Mouse (Mus musculus) MEL (cell line): ENCODE results near the gene Gm49322. TPM values are rescaled to one million over a fixed set of nuclear protein-coding genes. Genes with fewer than 3 reads are reported as not detected.

ENCODE experiments used
- DNase-seq: peaks from one replicate; pipeline ENCODE4 v3.0.0; 2011; ENCODE audit warnings: low read depth, low spot score
- H3K27ac ChIP-seq: 2 replicates; pipeline ENCODE4 v1.5.1; 2012; ENCODE audit warnings: low read depth, mild to moderate bottlenecking, control low read depth, low read length, moderate library complexity; ENCODE audit not compliant: control insufficient read depth
- H3K27me3 ChIP-seq, 2 experiments: fragments of 150-350 bp in 1 of 2; sonication (generic) in 1 of 2; 2 replicates each; pipeline ENCODE4 v1.6.1; 2012; ENCODE audit warnings: low read length in 2 of 2, mild to moderate bottlenecking in 2 of 2, improper control_type of control experiment in 1 of 2, moderate library complexity in 1 of 2; ENCODE audit not compliant: insufficient read depth in 2 of 2, control insufficient read depth in 1 of 2
- H3K36me3 ChIP-seq, 2 experiments: 2 replicates each; pipeline ENCODE4 v1.6.1; 2012 to 2014; ENCODE audit warnings: low read length in 2 of 2, improper control_type of control experiment in 1 of 2, inconsistent platforms in 1 of 2, mild to moderate bottlenecking in 1 of 2; ENCODE audit not compliant: insufficient read depth in 2 of 2, control insufficient read depth in 1 of 2
- H3K4me1 ChIP-seq, 2 experiments: fragments of 150-350 bp in 1 of 2; sonication (generic) in 1 of 2; 2 replicates each; pipeline ENCODE4 v1.6.1; 2012; ENCODE audit warnings: low read length in 2 of 2, improper control_type of control experiment in 1 of 2, mild to moderate bottlenecking in 1 of 2; ENCODE audit not compliant: insufficient read depth in 2 of 2, control insufficient read depth in 1 of 2
- H3K4me3 ChIP-seq, 2 experiments: fragments of 150-350 bp in 1 of 2; sonication (generic) in 1 of 2; 2 replicates each; pipeline ENCODE4 v1.5.1; 2012; ENCODE audit warnings: low read depth in 2 of 2, low read length in 2 of 2, mild to moderate bottlenecking in 2 of 2, moderate library complexity in 2 of 2, control low read depth in 1 of 2, improper control_type of control experiment in 1 of 2; ENCODE audit not compliant: control insufficient read depth in 1 of 2, insufficient read depth in 1 of 2
- H3K79me2 ChIP-seq: 2 replicates; pipeline ENCODE4 v1.6.1; 2012; ENCODE audit warnings: mild to moderate bottlenecking, low read length, moderate library complexity; ENCODE audit not compliant: control insufficient read depth, poor library complexity, insufficient read depth
- H3K9ac ChIP-seq: 2 replicates; pipeline ENCODE4 v1.6.1; 2012; ENCODE audit warnings: low read depth, mild to moderate bottlenecking, control low read depth, low read length, moderate library complexity; ENCODE audit not compliant: control insufficient read depth, poor library complexity, severe bottlenecking
- H3K9me3 ChIP-seq: fragments of 150-350 bp; sonication (generic); replicated peaks from 2 replicates; pipeline ENCODE4 v1.6.1; 2012; ENCODE audit warnings: mild to moderate bottlenecking, low read length, improper control_type of control experiment, moderate library complexity; ENCODE audit not compliant: insufficient read depth
- BHLHE40 ChIP-seq: IDR thresholded peaks from 2 replicates; pipeline ENCODE4 v1.6.1; 2012; ENCODE audit warnings: low read depth, mild to moderate bottlenecking, inconsistent platforms, low read length, improper control_type of control experiment, borderline replicate concordance
- CHD1 ChIP-seq: IDR thresholded peaks from 2 replicates; pipeline ENCODE4 v1.6.1; 2012; ENCODE audit warnings: low read depth, mild to moderate bottlenecking, inconsistent platforms, low read length, improper control_type of control experiment
- CTCF ChIP-seq, 3 experiments: IDR thresholded peaks in 2 of 3; conservative IDR thresholded peaks in 1 of 3; 2 replicates each; pipeline ENCODE4 v1.5.1; 2011 to 2012; ENCODE audit warnings: low read length in 3 of 3, low read depth in 2 of 3, mild to moderate bottlenecking in 2 of 3, improper control_type of control experiment in 1 of 3, inconsistent platforms in 1 of 3, mixed read lengths in 1 of 3, moderate library complexity in 1 of 3; ENCODE audit not compliant: control insufficient read depth in 1 of 3, insufficient read depth in 1 of 3, poor library complexity in 1 of 3, severe bottlenecking in 1 of 3
- E2F4 ChIP-seq: IDR thresholded peaks from 2 replicates; pipeline ENCODE4 v1.6.1; 2011; ENCODE audit warnings: low read depth, low read length, improper control_type of control experiment, borderline replicate concordance
- EP300 ChIP-seq, 2 experiments: IDR thresholded peaks; 2 replicates each; pipeline ENCODE4 v1.6.1; 2011; ENCODE audit warnings: improper control_type of control experiment in 2 of 2, low read length in 2 of 2, low read depth in 1 of 2, mild to moderate bottlenecking in 1 of 2
- GABPA ChIP-seq: IDR thresholded peaks from 2 replicates; pipeline ENCODE4 v1.6.1; 2012; ENCODE audit warnings: low read depth, mild to moderate bottlenecking, inconsistent platforms, low read length, improper control_type of control experiment, moderate library complexity
- JUND ChIP-seq: IDR thresholded peaks from 2 replicates; pipeline ENCODE4 v1.6.1; 2011; ENCODE audit warnings: low read depth, mild to moderate bottlenecking, improper control_type of control experiment, low read length
- MAFK ChIP-seq: IDR thresholded peaks from 2 replicates; pipeline ENCODE4 v1.6.1; 2011; ENCODE audit warnings: low read depth, mild to moderate bottlenecking, low read length, improper control_type of control experiment, borderline replicate concordance
- MAZ ChIP-seq: IDR thresholded peaks from 2 replicates; pipeline ENCODE4 v1.6.1; 2012; ENCODE audit warnings: low read depth, mild to moderate bottlenecking, inconsistent platforms, low read length, improper control_type of control experiment
- MYC ChIP-seq: IDR thresholded peaks from 2 replicates; pipeline ENCODE4 v1.6.1; 2011; ENCODE audit warnings: low read depth, mild to moderate bottlenecking, low read length, improper control_type of control experiment, moderate library complexity
- NELFE ChIP-seq: IDR thresholded peaks from 2 replicates; pipeline ENCODE4 v1.6.1; 2011; ENCODE audit warnings: low read depth, low read length, improper control_type of control experiment
- NRF1 ChIP-seq: IDR thresholded peaks from 2 replicates; pipeline ENCODE4 v1.6.1; 2014; ENCODE audit warnings: low read depth, mild to moderate bottlenecking, inconsistent platforms, low read length, improper control_type of control experiment, moderate library complexity; ENCODE audit not compliant: poor library complexity, insufficient read depth, severe bottlenecking
- POLR2A ChIP-seq, 2 experiments: IDR thresholded peaks; 2 replicates each; pipeline ENCODE4 v1.6.1; 2011 to 2012; ENCODE audit warnings: low read length in 2 of 2, mild to moderate bottlenecking in 2 of 2, control low read depth in 1 of 2, improper control_type of control experiment in 1 of 2, low read depth in 1 of 2, moderate library complexity in 1 of 2; ENCODE audit not compliant: control insufficient read depth in 1 of 2, insufficient read depth in 1 of 2, poor library complexity in 1 of 2
- RCOR1 ChIP-seq: IDR thresholded peaks from 2 replicates; pipeline ENCODE4 v1.6.1; 2012; ENCODE audit warnings: low read depth, mild to moderate bottlenecking, inconsistent platforms, low read length, improper control_type of control experiment
- TCF12 ChIP-seq: IDR thresholded peaks from 2 replicates; pipeline ENCODE4 v1.6.1; 2014; ENCODE audit warnings: low read depth, mild to moderate bottlenecking, inconsistent platforms, low read length, improper control_type of control experiment, moderate library complexity
- UBTF ChIP-seq: IDR thresholded peaks from 2 replicates; pipeline ENCODE4 v1.6.1; 2012; ENCODE audit warnings: low read depth, mild to moderate bottlenecking, inconsistent platforms, low read length, improper control_type of control experiment, moderate library complexity, borderline replicate concordance; ENCODE audit not compliant: insufficient read depth
- USF1 ChIP-seq: IDR thresholded peaks from 2 replicates; pipeline ENCODE4 v1.6.1; 2014; ENCODE audit warnings: low read depth, mild to moderate bottlenecking, inconsistent platforms, low read length, improper control_type of control experiment, moderate library complexity
- USF2 ChIP-seq, 2 experiments: IDR thresholded peaks; 2 replicates each; pipeline ENCODE4 v1.6.1; 2011 to 2012; ENCODE audit warnings: improper control_type of control experiment in 2 of 2, low read length in 2 of 2, borderline replicate concordance in 1 of 2, inconsistent platforms in 1 of 2, low read depth in 1 of 2, mild to moderate bottlenecking in 1 of 2; ENCODE audit not compliant: insufficient read depth in 1 of 2
- ZC3H11A ChIP-seq: IDR thresholded peaks from 2 replicates; pipeline ENCODE4 v1.6.1; 2012; ENCODE audit warnings: low read depth, mild to moderate bottlenecking, inconsistent platforms, low read length, improper control_type of control experiment
- ZNF384 ChIP-seq: IDR thresholded peaks from 2 replicates; pipeline ENCODE4 v1.6.1; 2012; ENCODE audit warnings: low read depth, mild to moderate bottlenecking, inconsistent platforms, low read length, improper control_type of control experiment
- polyA plus RNA-seq, 2 experiments: library from polyadenylated mRNA; stranded (reverse) in 1 of 2; unstranded in 1 of 2; fragments of >175 nt in 1 of 2; fragments of >200 nt in 1 of 2; gene quantifications; 2 replicates each; pipeline versions ENCODE4 v1.2.1 to v1.2.4; 2012; ENCODE audit warnings: low replicate concordance in 2 of 2, low read depth in 1 of 2; ENCODE audit not compliant: insufficient read length in 2 of 2, insufficient read depth in 1 of 2, missing spikeins in 1 of 2
- total RNA-seq: library from RNA; depleted of rRNA; stranded (reverse); fragments of 300-350 nt; gene quantifications from 2 replicates; pipeline ENCODE4 v1.2.3, GENCODE M21; 2012

Gene Gm49322
- total and polyA plus RNA-seq, 3 experiments = 1.8 to 2.1 TPM; not detected in 1

- Histone ChIP-seq H3K27ac (no peak overlapping the region), H3K4me1 (peaks cover 8 to 17% of the 10 kb centered on the region in 2 experiments), H3K27me3 (no peaks in the 10 kb centered on the region), H3K79me2 (peaks cover 37% of the 10 kb centered on the region), H3K4me3 (no peak overlapping the region), H3K9me3 (no peaks in the 10 kb centered on the region), H3K36me3 (peaks cover 2 to 15% of the 10 kb centered on the region in 2 experiments; a peak in 3 of 4 replicates), H3K9ac (no peak overlapping the region)
- TF ChIP-seq TCF12 = no peak
- no peak for TF ChIP-seq CTCF (IDR thresholded peaks at IDR 0.05 in 2 of 3, conservative IDR thresholded peaks at IDR 0.05 in 1 of 3; ENCODE audit: control insufficient read depth in 1 of 3, insufficient read depth in 1 of 3, low read depth in 2 of 3, low read length in 3 of 3, poor library complexity in 1 of 3, severe bottlenecking in 1 of 3)
- TF ChIP-seq ZNF384 = no peak
- TF ChIP-seq CHD1 = no peak
- no peak for TF ChIP-seq ZC3H11A
- TF ChIP-seq USF1 = no peak
- TF ChIP-seq BHLHE40 = no peak
- no peak for TF ChIP-seq RCOR1
- no peak for TF ChIP-seq NRF1
- TF ChIP-seq JUND = no peak
- no peak for TF ChIP-seq MYC
- no peak for TF ChIP-seq GABPA
- no peak for TF ChIP-seq EP300 (IDR thresholded peaks at IDR 0.05; ENCODE audit: low read depth in 1 of 2, low read length in 2 of 2)
- TF ChIP-seq POLR2A (IDR thresholded peaks at IDR 0.05; ENCODE audit: control insufficient read depth in 1 of 2, insufficient read depth in 1 of 2, low read depth in 1 of 2, low read length in 2 of 2, poor library complexity in 1 of 2) = no peak
- TF ChIP-seq MAFK = no peak
- TF ChIP-seq NELFE = no peak
- no peak for TF ChIP-seq MAZ
- no peak for TF ChIP-seq UBTF
- TF ChIP-seq USF2 (IDR thresholded peaks at IDR 0.05; ENCODE audit: borderline replicate concordance in 1 of 2, insufficient read depth in 1 of 2, low read depth in 1 of 2, low read length in 2 of 2) = no peak
- TF ChIP-seq E2F4 = no peak
- DNase-seq = no peak
Measured at GRCm38 (mm10) chr10:80606306-80606705, 485 bp downstream of the Gm49322 start.
